Mouse (Mus musculus) cerebellum, adult (tissue): Measurements from ENCODE around the gene Atp13a1.

Experiments
- ATAC-seq: cut with Nextera tagmentation; 2 replicates; pipeline ENCODE4 v1.9.2; 2017; ENCODE audit warnings: mild to moderate bottlenecking, moderate library complexity, mixed read lengths; ENCODE audit not compliant: insufficient number of reproducible peaks, low FRiP score, low TSS enrichment

Gene Atp13a1

DNA sequence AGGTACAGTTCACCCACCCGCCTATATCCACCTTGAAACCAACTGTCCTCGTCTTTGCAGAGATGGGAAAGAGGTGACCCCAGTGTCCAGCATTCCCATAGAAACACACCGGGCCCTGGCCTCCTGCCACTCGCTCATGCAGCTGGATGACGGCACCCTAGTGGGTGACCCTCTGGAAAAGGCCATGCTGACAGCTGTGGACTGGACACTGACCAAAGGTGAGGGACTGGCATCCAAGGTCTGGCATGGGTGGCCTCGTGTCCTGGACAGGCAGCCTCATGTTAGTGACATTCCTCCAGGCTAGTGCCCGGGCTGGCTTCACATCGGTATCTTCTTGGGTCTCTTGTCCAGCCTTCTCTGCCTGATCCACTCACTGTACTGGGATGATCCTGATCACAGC is 8.3 kb downstream of the Atp13a1 start:
- ATAC-seq = no peak

DNA sequence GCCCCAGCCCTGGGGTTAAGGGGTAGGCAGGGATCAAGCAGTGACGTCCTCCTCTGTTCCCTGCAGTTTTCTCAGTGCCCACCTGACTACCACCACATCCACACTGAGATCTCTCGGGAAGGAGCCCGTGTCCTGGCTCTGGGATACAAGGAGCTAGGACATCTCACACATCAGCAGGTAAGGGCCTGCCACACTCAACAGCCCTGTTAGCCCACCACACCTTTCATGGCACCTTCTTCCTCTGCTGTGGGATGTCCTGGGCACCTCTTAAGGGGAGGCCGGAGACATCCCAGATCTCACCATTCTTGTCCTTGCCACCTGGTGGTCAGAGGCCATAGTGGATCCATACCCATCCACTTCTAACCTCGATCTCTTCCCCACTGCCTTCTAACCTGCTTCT is 9.0 kb downstream of the Atp13a1 start:
- ATAC-seq = no peak

DNA sequence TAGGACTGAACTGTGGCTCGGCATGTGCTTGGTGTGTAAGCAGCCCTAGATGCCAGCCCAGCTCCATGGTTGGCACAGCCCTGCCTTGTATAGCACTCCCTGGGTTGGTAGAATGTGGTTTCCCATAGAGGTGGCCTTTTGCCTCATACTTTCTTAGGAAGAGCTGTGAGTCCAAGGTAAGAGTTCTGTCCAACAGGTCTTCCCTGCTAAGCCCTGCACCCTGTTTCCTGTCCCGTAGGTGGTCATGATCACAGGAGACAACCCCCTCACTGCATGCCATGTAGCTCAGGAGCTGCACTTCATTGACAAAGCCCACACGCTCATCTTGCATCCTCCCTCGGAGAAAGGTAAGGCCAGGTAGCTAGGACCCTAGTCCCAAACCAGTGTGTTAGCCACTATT is 10.8 kb downstream of the Atp13a1 start:
- no peak for ATAC-seq

DNA sequence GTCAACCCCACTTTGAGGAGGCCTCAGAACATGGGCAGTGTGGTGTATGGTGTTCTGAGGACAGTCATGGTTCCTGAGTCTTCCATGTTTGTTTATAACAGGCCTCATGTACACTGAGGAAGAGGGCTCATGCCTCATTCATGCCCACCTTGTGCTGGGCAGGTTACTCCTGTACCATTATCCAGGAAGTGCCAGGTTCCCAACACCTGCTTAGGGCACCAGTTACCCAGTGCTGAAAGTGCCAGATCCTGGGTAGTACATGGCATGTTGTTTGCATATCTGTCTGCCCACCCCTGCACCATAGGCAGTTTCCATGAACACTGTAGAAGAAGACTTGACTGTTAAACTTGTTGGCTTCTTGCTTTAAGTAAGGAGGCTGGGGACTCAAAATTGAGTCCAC is 11.3 kb downstream of the Atp13a1 start:
- ATAC-seq = no peak

DNA sequence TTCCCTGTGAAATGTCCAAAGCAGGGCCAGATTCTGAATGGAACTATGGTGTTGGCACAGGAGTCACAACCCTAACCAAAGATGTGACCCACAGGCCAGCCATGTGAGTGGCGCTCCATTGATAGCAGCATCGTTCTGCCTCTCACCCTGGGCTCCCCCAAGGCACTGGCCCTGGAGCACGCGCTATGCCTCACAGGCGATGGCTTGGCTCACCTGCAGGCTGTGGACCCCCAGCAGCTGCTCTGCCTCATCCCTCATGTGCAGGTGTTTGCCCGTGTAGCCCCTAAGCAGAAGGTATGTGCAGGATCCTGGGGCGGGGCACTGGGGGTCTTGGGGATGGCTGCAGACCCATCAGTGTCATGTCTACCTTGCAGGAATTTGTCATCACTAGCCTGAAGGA is 12.4 kb downstream of the Atp13a1 start:
- ATAC-seq = no peak

DNA sequence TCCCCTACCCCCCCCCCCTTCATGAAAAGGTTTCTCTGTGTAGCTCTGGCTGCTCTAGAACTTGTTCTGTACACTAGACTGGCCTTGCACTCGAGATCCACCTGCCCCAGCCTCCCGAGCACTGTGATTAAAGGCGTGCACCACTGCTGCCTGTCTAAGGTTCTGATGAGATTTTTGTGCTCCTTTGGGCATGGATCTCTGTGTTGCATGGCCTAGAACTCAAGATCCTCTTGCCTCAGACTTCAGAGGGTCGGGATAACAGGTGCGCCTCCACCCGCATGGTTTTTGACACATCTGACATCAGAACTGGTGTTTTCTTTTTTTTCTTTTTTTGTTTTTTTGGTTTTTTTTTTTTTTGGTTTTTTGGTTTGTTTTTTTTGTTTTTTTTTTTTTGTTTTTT is 13.6 kb downstream of the Atp13a1 start:
- ATAC-seq = no peak

DNA sequence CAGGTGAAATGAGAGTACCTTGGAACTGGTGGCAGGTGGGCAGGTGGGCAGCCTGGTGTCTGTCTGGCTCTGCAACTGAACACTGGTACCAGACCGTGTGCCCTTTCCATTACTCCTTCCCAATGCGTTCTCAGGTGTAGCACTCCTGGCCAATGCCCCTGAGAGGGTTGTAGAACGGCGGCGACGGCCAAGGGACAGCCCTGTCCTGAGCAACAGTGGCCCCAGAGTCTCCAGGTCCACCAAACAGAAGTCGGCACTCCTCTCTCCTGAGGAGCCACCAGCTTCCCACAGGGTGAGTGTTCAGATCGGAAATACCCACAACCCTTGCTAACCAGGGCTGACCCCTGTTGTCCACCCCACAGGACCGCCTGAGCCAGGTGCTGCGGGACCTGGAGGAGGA is 14.1 kb downstream of the Atp13a1 start:
- ATAC-seq = no peak

DNA sequence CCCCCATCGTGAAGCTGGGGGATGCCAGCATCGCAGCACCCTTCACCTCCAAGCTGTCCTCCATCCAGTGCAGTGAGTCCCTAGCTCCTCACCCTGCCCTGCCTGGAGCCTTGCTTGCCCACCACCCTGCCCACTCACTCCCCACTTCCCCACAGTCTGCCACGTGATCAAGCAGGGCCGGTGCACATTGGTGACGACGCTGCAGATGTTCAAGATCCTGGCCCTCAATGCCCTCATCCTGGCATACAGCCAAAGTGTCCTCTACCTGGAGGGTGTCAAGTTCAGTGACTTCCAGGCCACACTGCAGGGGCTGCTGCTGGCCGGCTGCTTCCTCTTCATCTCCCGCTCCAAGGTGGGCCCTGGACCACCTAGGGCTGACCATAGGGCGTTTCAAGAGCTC is 14.5 kb downstream of the Atp13a1 start:
- ATAC-seq = no peak

DNA sequence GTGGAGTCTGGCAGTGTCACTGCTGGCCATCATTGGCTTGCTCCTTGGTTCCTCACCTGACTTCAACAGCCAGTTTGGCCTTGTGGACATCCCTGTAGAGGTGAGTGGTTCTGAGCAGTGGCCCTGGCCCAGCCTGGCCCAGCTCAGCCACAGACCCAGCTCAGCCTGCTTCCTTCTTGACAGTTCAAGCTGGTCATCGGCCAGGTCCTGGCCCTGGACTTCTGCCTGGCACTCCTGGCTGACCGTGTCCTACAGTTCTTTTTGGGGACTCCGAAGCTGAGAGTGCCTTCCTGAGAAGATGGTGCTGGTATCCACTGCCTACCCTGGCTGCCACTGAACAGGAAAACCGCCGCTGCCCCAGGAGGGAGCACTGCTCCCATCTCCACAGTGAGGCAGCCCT is 16.3 kb downstream of the Atp13a1 start:
- no peak for ATAC-seq

DNA sequence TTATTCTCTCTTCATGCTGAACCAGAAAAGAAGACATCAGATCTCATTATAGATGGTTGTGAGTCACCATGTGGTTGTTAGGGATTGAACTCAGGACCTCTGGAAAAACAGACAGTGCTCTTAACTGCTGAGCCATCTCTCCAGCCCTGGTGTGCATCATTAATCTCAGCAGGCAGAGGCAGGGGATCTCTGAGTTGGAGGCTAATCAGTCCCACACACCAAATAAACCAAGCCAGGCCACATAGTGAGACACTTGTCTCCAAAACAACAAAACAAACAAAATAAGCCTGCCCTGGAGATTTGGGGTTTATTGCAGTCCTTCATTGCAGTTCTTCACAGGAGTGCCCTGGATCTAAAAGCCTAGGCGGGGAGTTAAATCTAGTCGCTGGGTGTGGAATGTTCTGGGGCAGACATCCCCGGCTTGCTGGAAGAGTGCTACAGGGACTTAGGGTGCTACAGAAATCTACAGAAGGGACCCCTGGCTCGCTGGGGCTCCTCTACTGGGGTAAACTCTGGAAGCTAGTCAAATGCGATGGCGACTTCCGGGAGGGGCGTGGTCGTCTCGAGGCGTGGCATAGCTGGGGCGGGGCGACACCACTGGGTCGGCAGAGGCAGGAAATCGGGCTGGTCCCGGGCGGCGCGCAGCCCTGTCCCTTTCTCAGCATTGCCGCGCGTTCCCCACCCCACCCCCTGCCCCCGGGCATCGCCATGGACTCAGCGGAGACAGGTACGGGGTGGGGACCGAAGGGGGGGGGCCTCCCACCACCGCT is 17.3 kb downstream of the Atp13a1 start, which contains the start of gene Gmip:
Gene Gmip, plus strand, starts transcription at position 586 of the 770 bp plus-strand sequence.
- no peak for ATAC-seq

DNA sequence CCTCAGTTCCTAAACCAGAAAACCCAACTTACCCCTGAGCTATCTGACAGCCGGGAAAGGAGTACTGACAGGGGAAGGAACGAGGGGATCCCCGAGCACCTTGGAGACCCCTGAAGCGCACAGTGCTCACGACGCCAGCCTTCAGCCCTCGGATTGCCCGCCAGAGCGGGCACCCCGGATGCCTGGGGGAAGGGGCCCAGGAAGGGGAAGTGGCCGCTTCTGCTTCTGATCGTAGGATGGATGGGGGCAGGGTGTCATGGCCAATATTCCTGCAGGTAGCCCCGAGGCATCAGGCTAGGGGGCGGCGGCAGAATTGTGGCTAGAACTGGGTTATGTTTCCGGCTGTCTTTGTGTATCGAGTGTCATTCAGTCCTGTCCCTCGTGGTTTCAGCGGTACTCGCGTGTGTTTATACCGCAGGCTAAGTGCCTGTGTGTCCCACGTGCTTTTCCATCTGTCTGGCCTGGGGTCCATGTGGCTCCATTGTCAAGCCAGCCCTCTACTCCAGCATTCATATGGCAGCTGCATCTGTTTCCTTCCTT is 18.0 kb downstream of the Atp13a1 start:
- no peak for ATAC-seq

DNA sequence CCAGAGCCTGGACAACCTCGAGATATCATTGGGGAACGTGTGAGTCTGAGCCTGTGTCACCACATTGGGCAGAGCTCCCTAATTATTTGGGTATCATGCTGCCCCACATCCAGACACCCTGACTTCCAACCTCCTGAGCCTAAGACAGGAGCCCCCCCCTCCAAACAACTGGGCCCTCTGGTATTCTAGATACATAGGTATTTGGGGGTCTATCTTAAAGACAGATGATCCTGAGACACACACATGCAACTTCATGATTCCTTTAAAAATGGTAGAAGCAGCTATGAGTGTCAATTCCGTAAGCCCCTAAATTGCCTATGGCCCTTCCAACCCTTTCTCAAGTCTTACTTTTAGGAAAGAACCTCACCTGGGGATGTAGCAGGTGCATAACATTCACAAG is 18.9 kb downstream of the Atp13a1 start:
- ATAC-seq = no peak

DNA sequence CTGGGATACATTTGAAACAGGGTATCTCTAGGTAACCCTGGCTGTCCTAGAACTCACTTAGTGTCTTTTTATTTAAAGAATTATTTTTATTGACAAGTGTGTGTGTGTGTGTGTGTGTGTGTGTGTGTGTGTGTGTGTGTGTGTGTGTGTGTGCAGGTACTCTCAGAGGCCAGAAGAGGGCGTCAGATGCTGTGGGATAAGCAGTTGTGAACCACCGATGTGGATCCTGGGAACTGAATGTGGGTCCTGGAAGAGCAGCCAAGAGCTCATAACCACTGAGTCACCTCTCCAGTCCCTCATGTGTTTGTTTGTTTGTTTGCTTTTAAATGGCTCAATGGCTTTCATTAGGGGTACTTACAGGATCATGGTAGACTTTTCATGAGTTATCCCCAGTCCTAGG is 23.9 kb downstream of the Atp13a1 start:
- no peak for ATAC-seq

DNA sequence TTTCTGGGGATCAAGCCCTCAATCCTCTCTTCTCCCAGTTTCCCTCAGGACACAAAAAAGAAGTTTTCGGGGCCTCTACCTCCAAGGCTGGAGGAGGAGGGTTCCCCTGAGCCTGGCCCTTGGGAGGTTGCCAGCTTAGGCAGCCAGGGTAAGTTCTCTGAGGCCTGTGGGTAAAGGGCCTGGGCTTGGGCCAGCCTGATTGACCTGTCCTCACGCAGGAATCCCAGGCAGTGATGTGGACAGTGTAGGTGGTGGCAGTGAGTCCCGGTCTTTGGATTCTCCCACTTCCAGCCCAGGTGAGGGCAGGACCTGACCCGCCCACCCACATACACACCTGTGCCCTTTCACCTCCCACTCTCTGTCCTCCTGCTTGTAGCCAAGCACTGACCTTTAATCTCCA is 24.4 kb downstream of the Atp13a1 start:
- ATAC-seq = no peak

DNA sequence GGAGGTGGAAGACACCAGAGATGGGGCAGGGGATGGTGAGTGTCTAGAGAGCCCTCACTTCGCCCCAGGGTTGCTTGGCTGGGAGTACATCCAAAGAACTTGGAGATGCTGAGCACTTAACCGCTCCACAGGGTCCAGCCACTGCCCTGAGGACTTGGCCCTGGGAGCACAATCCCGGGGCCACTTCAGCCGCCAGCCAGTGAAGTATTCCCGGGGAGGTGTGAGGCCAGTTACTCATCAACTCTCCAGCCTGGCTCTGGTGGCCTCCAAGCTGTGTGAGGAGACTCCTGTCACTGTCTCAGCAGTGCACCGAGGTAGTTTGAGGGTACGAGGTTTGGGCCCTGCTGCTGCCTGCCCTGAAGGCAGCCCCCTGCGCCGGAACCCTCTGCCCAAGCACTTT is 29.5 kb downstream of the Atp13a1 start:
- no peak for ATAC-seq

DNA sequence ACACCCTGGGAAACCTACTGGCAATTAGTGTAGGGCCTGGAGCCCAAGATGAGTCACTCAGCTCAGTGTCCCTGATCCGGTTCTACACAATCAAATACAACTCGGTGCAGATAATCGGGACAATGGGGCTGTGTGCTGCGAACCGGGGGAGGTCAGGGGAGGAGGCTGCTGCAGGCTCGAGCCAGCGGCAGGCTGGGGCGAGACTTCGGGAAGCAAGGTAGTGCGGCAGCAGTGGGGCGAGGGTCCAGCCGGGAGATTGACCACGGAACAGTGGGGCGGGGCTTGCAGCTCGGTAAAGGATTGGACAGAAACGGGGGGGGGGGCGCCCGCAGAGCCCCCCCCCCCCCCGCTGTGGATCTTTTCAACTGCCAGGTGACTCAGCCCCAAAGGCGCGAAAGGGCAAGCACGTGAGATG is 31.0 kb downstream of the Atp13a1 start:
- ATAC-seq = no peak

DNA sequence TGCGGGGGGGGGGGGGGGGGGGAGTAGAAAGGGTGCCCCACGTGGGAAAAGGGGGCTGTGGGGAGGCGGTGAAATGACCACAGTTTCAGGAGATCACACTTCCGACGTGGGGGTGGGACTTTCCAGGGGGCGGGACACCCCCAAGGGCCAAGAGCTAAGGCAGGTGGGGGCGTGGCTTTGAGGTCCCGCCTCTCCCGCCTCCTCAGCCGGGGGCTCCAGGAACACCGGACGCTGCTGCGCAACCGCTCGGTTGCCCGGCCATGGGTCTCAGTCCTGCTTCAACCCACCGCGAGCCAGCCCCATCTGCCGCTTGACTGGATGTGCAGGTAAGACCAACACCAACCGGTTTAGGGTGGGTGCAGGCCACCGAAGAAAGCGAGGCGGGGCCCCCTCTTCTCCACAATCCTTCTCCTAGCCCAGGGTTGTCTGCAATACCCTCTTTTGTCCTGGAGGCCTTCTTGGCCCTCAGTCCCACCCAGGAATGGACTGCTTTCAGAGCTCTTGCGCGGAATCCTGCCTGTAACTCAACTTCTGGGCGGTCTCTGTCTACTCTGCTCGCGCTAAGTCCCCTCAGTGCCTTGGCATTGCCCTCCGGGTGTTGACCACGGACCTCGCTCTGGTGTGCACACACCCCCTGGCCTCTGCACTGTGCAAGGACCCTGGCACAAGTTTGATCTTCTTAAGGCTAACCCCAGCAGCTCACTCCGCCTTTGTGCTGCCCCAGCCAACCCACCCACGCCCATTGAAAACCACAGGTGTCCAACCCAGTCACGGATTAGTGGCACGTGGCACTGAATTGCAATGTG is 31.6 kb downstream of the Atp13a1 start, which contains the start of gene Lpar2:
Gene Lpar2, plus strand, starts transcription at position 44 of the 806 bp plus-strand sequence.
- no peak for ATAC-seq

DNA sequence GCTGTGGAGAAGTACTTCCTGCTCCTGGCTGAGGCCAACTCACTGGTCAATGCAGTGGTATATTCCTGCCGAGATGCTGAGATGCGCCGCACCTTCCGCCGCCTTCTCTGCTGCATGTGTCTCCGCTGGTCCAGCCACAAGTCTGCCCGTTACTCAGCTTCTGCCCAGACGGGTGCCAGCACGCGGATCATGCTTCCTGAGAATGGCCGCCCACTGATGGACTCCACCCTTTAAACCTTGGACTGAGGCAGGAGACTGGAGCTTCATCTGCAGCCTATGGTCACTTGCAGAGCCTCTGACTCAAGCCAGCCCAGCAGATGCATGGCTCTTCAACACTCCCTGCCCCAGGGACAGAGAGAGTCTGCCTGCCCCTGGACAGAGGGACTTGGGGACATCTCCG is 35.4 kb downstream of the Atp13a1 start:
- no peak for ATAC-seq

DNA sequence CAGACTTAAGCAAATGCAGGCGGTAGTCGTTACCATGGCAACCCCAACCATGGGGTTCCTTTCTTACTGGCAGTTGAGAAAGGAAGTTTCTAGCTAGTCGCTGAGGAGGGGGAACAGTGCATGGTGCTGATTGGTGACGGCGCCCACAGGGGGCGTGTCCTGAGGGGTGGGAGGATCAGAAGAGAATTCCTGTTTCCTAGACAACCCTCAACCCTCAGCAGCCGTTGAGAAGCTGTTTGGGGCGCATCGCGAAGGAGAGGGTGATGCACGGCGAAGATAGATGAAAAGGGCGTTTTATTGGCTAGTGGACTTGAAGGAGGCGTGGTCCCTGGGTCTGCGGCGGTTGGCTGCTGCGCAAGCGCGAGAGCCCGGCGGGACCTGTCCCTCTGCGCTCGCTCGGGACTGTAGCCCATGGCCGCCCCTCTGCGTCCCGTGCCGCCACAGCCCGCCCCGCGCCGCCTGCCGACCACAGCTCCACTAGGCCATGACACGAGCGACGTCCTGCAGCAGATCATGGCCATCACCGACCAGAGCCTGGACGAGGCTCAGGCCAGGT is 41.4 kb downstream of the Atp13a1 start, which contains the start of gene Pbx4:
Gene Pbx4, plus strand, starts transcription at position 194 of the 556 bp plus-strand sequence.
- peak; percentile 92 for ATAC-seq

DNA sequence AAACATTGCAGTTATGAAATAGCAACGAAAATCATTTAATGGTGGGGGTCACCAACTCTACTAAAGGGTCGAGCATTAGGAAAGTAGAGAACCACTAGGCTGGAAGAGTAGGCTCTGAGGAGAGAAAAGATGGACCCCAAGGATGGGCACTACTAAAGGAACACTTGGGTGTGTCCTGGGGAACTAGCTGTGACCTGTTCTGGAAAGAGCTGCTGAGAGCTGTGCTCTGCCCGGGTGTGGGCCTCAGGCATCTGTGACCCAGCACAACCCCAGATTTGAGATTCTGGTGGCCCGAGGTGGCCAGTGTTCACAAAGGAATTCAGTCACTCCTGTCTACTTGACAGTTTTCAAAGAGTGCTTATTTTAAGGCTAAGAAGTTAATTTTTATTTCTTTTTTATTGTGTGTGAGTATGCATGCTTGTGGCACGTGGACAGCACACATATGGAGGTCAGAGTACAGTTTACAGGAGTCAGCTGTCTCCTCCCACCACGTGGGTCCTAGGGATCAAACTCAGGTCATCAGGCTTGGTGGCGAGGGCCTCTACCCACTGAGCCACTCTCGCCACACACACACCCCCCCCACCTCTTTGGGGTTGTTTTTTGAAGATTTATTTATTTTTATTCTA is 46.2 kb downstream of the Atp13a1 start:
- no peak for ATAC-seq
